Mouse (Mus musculus) left cerebral cortex, adult 2 months (tissue): ENCODE measurements around the gene 1600014C23Rik. TPM values are rescaled to one million over a fixed set of nuclear protein-coding genes. Genes with fewer than 3 reads are reported as not detected.
A peak's percentile ranks its signal among the peaks of the same experiment; 100 is the strongest.

Source experiments
- DNase-seq, 2 experiments: peaks; one replicate each; pipeline ENCODE4 v3.0.0; 2021 to 2022; ENCODE audit warnings: low spot score in 2 of 2, mixed read lengths in 1 of 2; ENCODE audit errors: extremely low spot score in 1 of 2
- H3K27ac ChIP-seq: fragments of 200-600 bp; 2 replicates; pipeline ENCODE4 v1.8.1; 2022
- H3K4me3 ChIP-seq: fragments of 200-600 bp; 2 replicates; pipeline ENCODE4 v1.8.1; 2022
- CTCF ChIP-seq: fragments of 200-600 bp; IDR thresholded peaks from 2 replicates; pipeline ENCODE4 v1.8.1; 2022; ENCODE audit warnings: antibody characterized with exemption, mild to moderate bottlenecking, moderate library complexity
- intact Hi-C: fragments of 180-260 bp; cut with DNase I; formaldehyde crosslinking; loops from one replicate; pipeline ENCODE4 v1.15.1; 2025
- total RNA-seq, 2 experiments: library from RNA; stranded (reverse); gene quantifications; 2 replicates each; pipeline ENCODE4 v1.2.3; 2021

The 1600014C23Rik gene
- total RNA-seq, 2 experiments from 2014 or later = not detected

GRCm38 (mm10) chr17:45749100-45749499, 15.5 kb upstream of the 1600014C23Rik start:
- H3K27ac ChIP-seq = no peak overlapping the region
- TF ChIP-seq CTCF = no peak
- no peak overlapping the region for H3K4me3 ChIP-seq
- DNase-seq = no peak
- intact Hi-C loops = no loop called here

DNA sequence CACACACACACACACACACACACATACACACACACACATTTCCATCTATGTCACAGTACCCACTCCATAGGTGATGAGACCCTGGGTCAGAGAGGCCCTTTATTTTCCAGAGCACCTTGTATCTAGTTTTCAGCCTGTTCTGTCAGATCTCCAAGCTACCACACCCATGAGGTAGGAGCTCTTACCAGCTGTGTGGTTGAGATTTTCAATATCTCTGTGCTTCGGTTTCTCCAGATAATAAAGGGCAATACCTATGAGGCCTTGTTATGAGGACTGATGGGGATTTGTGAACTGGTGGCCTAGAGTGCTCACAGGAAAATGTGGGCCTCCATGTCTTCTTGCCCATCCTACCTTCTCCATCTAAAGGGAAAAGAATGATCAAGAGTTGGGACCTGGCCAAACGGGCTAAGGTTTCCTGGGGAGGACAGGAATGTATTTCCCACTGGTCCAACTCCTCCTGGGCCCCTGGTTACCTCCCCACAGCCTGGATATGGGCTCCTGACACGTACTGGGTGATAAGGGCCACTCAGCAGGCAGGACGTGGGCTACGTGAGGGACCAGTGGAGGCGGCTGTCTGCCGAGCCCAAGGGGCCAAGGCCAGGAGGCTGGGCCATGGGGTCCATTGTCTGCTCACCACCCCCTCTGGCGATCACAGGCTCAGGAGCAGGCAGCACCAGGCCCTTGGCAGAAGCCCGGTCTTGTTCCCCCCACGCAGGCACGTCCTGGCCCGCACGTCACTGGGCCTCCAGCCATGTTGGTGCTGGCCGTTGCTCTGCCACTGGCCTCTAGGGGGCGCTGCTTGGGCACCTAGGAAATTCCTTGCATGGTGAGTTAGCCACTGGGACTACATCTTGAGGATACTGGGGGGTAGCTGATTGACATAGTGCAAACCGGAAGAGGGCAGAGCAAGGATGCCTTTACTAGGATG, 14.5 kb upstream of the 1600014C23Rik start:
- peak; percentile 74 for TF ChIP-seq CTCF
- intact Hi-C loops = no loop called here
- peak in 1 of 2 experiments; percentile 65 for DNase-seq
- Histone ChIP-seq H3K4me3 (no peak overlapping the region), H3K27ac (no peak overlapping the region)

- Histone ChIP-seq H3K27ac (no peak overlapping the region), H3K4me3 (no peak overlapping the region)
- intact Hi-C loops = no loop called here
- no peak for DNase-seq
- TF ChIP-seq CTCF = no peak
Observed at GRCm38 (mm10) chr17:45747293-45747692, 13.6 kb upstream of the 1600014C23Rik start.

DNA sequence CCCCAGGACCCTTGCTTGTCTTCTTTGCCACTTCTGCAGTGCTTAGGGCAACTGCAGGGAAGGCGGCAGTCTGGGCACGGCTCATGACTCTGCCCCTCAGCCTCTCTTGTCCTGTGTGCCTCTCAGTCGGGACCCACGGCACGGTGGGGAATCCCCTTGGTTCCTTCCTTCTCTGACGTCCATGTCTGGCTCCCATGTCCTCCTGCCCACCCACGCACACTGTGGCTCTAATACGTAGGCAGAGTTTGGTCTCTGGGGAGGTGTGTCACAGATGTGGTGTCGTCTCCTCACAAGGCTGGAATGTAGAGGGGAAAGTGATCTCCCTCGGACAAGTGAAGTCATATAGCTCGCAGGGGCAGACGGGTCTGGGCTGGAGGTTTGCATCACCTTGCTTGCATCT, 13.1 kb upstream of the 1600014C23Rik start:
- intact Hi-C loops = no loop called here
- no peak for TF ChIP-seq CTCF
- Histone ChIP-seq H3K4me3 (no peak overlapping the region), H3K27ac (no peak overlapping the region)
- no peak for DNase-seq

- no peak overlapping the region for H3K27ac ChIP-seq
- no peak overlapping the region for H3K4me3 ChIP-seq
- intact Hi-C loops = no loop called here
- no peak for DNase-seq
- TF ChIP-seq CTCF = no peak
Observed at GRCm38 (mm10) chr17:45745629-45746028, 12.0 kb upstream of the 1600014C23Rik start.

- intact Hi-C loops = no loop called here
Observed at GRCm38 (mm10) chr17:45742371-45743147, 8.9 kb upstream of the 1600014C23Rik start.

GRCm38 (mm10) chr17:45737078-45737601, 3.5 kb upstream of the 1600014C23Rik start:
- peak overlapping the region; percentile 43 for H3K4me3 ChIP-seq
- no peak for TF ChIP-seq CTCF
- peak overlapping the region; percentile 92 for H3K27ac ChIP-seq
- no peak for DNase-seq
- intact Hi-C loops = loop anchor here (5.0 kb wide), 1 partner anchor 60 kb away; no protein-coding TSS in a partner anchor

More at GRCm38 (mm10) chr17:45742371-45743147, 8.9 kb upstream of the 1600014C23Rik start:
- no peak overlapping the region for H3K27ac ChIP-seq
- TF ChIP-seq CTCF = no peak
- DNase-seq = no peak
- no peak overlapping the region for H3K4me3 ChIP-seq

GRCm38 (mm10) chr17:45736311-45737077, 2.9 kb upstream of the 1600014C23Rik start:
- intact Hi-C loops = loop anchor here (1.0 to 5.0 kb wide), 2 partner anchors 61 to 296 kb away; partner anchors contain the start of gene Vegfa
- TF ChIP-seq CTCF = no peak
- Histone ChIP-seq H3K27ac (peak overlapping the region; percentile 99), H3K4me3 (peak overlapping the region; percentile 71)
- DNase-seq = peak; percentile 91

DNA sequence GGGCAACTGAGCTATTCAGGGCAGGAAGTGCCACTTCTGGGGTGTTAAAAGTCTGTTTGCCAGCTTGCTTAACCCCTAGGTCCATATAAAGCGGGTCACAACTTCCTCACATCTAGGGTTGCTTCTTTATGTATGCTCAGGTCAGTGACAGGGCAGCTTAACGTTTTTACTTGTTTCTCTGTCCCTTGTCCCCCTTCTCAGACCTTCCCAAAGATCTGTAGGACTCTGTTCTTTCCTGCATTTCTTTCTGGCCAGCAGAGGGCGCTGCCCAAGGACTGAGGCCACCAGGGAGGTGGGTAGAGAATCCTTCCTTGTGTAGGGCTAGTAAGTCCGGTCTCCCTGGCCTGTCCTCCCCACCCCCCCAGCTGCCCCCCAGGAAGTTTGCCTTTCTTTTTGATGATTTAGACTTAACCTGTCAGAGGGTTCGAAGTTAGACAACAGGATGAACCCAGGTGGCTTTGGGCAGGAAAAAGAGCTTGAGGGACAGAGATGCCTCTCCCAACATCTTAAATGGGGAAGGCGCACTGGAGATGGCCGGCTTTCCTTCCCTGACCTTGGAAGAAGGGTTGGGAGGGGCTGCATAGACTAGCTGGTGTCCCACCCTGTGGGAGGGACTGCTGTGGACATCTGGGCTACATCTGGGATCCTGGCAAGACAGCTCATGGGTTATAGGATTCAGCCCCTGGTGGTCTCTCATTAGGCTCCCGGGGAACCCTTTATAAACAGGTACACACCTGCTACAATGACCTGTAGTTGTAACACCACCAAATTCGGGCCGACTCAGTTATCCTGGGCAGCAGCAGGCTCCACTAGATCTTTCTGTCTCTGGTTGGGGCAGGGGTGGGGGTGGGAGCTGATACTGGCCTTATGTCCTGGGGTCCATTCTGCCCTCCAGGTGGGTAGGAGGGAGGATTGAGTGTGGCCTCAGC, 2.0 kb upstream of the 1600014C23Rik start:
- Histone ChIP-seq H3K4me3 (peak overlapping the region; percentile 71), H3K27ac (peak overlapping the region; percentile 99)
- peak; percentile 93 for TF ChIP-seq CTCF
- intact Hi-C loops = loop anchor here (1.0 to 5.0 kb wide), 2 partner anchors 62 to 297 kb away; partner anchors contain the start of gene Vegfa
- peak; percentile 83 to 88 for DNase-seq

DNA sequence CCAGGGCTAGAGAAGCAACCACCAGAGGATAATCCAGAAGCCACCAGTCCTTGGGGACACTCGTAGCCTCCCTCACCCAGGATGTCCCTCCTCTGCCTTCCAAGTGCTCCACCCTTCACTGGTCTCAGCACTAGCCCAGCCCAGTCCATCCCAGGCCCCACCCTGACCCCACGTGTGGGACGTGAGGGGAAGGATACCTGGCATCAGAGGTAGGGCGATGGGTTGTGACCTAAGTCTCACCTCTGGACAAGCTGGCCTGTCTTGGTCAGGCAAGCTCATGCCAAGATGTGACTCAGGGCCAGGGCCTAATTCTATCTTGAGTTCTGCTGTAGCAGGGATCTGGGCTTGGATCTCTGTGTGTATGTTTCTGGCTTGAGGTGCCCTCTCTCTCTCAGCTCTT, 1.2 kb upstream of the 1600014C23Rik start:
- no peak overlapping the region for H3K4me3 ChIP-seq
- H3K27ac ChIP-seq = peak overlapping the region; percentile 44; the same call in 1 of the 2 replicates
- DNase-seq = no peak
- intact Hi-C loops = loop anchor here (5.0 kb wide), 1 partner anchor 62 kb away; no protein-coding TSS in a partner anchor
- no peak for TF ChIP-seq CTCF
